Mouse (Mus musculus) bone marrow, adult 2 months (tissue): ENCODE results near the gene Ropn1. TPM values are rescaled to one million over a fixed set of nuclear protein-coding genes. Genes with fewer than 3 reads are reported as not detected.
"Not testable (repeated sequence)": the region's sequence is repeated elsewhere in the genome, so short reads cannot be mapped to it uniquely, and the experiment has no call there.

ENCODE experiments used
- H3K27ac ChIP-seq: fragments of 200-500 bp; 2 replicates; pipeline ENCODE4 v1.5.1; 2012; ENCODE audit warnings: low read depth, mild to moderate bottlenecking, control low read depth, inconsistent platforms, low read length; ENCODE audit not compliant: control insufficient read depth, poor library complexity, insufficient read depth
- H3K4me1 ChIP-seq: fragments of 200-500 bp; 2 replicates; pipeline ENCODE4 v1.6.1; 2011; ENCODE audit warnings: low read length; ENCODE audit not compliant: control insufficient read depth, insufficient read depth
- H3K4me3 ChIP-seq: fragments of 200-500 bp; replicated peaks from 2 replicates; pipeline ENCODE3; 2011; ENCODE audit warnings: mild to moderate bottlenecking, low read depth, low read length, control low read depth; ENCODE audit not compliant: control insufficient read depth
- CTCF ChIP-seq: fragments of 200-500 bp; IDR thresholded peaks from 2 replicates; pipeline ENCODE4 v1.5.1; 2011; ENCODE audit warnings: low read length, control low read depth; ENCODE audit not compliant: control insufficient read depth, insufficient read depth
- POLR2A ChIP-seq: fragments of 200-500 bp; IDR thresholded peaks from 2 replicates; pipeline ENCODE4 v1.6.1; 2011; ENCODE audit warnings: low read depth, mild to moderate bottlenecking, control low read depth, low read length, borderline replicate concordance; ENCODE audit not compliant: control insufficient read depth
- WGBS: fragments of 180-500 bp; shearing (Covaris S2); methylation state at CpG from one replicate; pipeline ENCODE4 v1.1.7; 2018; 5-methylcytosine and 5-hydroxymethylcytosine counted together
- polyA plus RNA-seq: library from polyadenylated mRNA; stranded (reverse); fragments of >200 nt; gene quantifications from 2 replicates; pipeline ENCODE4 v1.2.4, GENCODE M21; 2011; ENCODE audit warnings: low replicate concordance; ENCODE audit not compliant: missing spikeins, insufficient read depth, insufficient read length

Gene Ropn1
- polyA plus RNA-seq, 1 experiment: not detected

GRCm38 (mm10) chr16:34668341-34668740 lies 18.6 kb downstream of the Ropn1 start:
- TF ChIP-seq POLR2A: no peak
- TF ChIP-seq CTCF: no peak
- WGBS: 79% methylated on average over 9 of the region's 9 CpGs
- no peak overlapping the region for H3K27ac ChIP-seq

GRCm38 (mm10) chr16:34671966-34672365 lies 22.2 kb downstream of the Ropn1 start:
- no peak overlapping the region for H3K27ac ChIP-seq
- no peak for TF ChIP-seq POLR2A
- no peak for TF ChIP-seq CTCF
- H3K4me1 ChIP-seq: no peaks in the 10 kb centered on the region
- no peak overlapping the region for H3K4me3 ChIP-seq
- WGBS: 80% methylated on average over 7 of the region's 7 CpGs

More at GRCm38 (mm10) chr16:34668341-34668740, 18.6 kb downstream of the Ropn1 start:
- Histone ChIP-seq H3K4me3 (no peak overlapping the region), H3K4me1 (no peaks in the 10 kb centered on the region)

GRCm38 (mm10) chr16:34672822-34673221 lies 23.1 kb downstream of the Ropn1 start:
- no peak for TF ChIP-seq POLR2A
- 22% methylated on average over 3 of the region's 3 CpGs for WGBS
- H3K27ac ChIP-seq: no peak overlapping the region
- no peak overlapping the region for H3K4me3 ChIP-seq
- no peaks in the 10 kb centered on the region for H3K4me1 ChIP-seq

GRCm38 (mm10) chr16:34674365-34674764 lies 24.6 kb downstream of the Ropn1 start:
- TF ChIP-seq POLR2A (no peak), CTCF (no peak)
- Histone ChIP-seq H3K27ac (no peak overlapping the region), H3K4me1 (no peaks in the 10 kb centered on the region), H3K4me3 (no peak overlapping the region)
- 89% methylated on average over 6 of the region's 6 CpGs for WGBS

GRCm38 (mm10) chr16:34681823-34682222 lies 32.1 kb downstream of the Ropn1 start:
- H3K4me1 ChIP-seq: no peaks in the 10 kb centered on the region
- no peak overlapping the region for H3K27ac ChIP-seq
- TF ChIP-seq CTCF (no peak), POLR2A (no peak)
- no peak overlapping the region for H3K4me3 ChIP-seq

GRCm38 (mm10) chr16:34689879-34690278 lies 40.2 kb downstream of the Ropn1 start:
- no peak for TF ChIP-seq CTCF
- TF ChIP-seq POLR2A: no peak
- Histone ChIP-seq H3K4me3 (no peak overlapping the region), H3K27ac (no peak overlapping the region), H3K4me1 (no peaks in the 10 kb centered on the region; the same call in 1 of the 2 replicates)
- 74% methylated on average over 3 of the region's 3 CpGs for WGBS

GRCm38 (mm10) chr16:34690334-34691144 lies 40.8 kb downstream of the Ropn1 start, which contains the start of gene Ccdc14:
Gene Ccdc14, plus strand, starts transcription at chr16:34690616.
- Histone ChIP-seq H3K27ac (peak within 1 kb of the TSS; percentile 32), H3K4me1 (no peaks in the 10 kb centered on the region; the same call in 1 of the 2 replicates), H3K4me3 (peak within 1 kb of the TSS; percentile 85)
- TF ChIP-seq CTCF (no peak), POLR2A (0 out of 2 replicates have a peak, but pooled peaks have one; percentile 12)
- under 1% methylated on average over 53 of the region's 53 CpGs for WGBS

- H3K4me3 ChIP-seq: peak overlapping the region; percentile 85
- no peak for TF ChIP-seq CTCF
- TF ChIP-seq POLR2A: no peak
- 25% methylated on average over 11 of the region's 11 CpGs for WGBS
- H3K4me1 ChIP-seq: no peaks in the 10 kb centered on the region; the same call in 1 of the 2 replicates
- no peak overlapping the region for H3K27ac ChIP-seq
These were observed 41.4 kb downstream of the Ropn1 start for GRCm38 (mm10) chr16:34691156-34691555.

- TF ChIP-seq CTCF (no peak), POLR2A (no peak)
- 77% methylated on average over 6 of the region's 7 CpGs for whole genome bisulfite sequencing
- no peak overlapping the region for H3K4me3 ChIP-seq
These were observed 44.8 kb downstream of the Ropn1 start for GRCm38 (mm10) chr16:34694477-34694876.

GRCm38 (mm10) chr16:34698721-34699120 lies 49.0 kb downstream of the Ropn1 start:
- 69% methylated on average over 3 of the region's 3 CpGs for WGBS
- not testable (repeated sequence) for H3K27ac ChIP-seq, H3K4me3 ChIP-seq, H3K4me1 ChIP-seq

More at GRCm38 (mm10) chr16:34694477-34694876, 44.8 kb downstream of the Ropn1 start:
- H3K27ac ChIP-seq: no peak overlapping the region
- no peaks in the 10 kb centered on the region; the same call in 1 of the 2 replicates for H3K4me1 ChIP-seq
